Mouse (Mus musculus): ENCODE data around the gene Cgnl1. TPM values are rescaled to one million over a fixed set of nuclear protein-coding genes. Genes with fewer than 3 reads are reported as not detected.
A peak's percentile ranks its signal among the peaks of the same experiment; 100 is the strongest.

The Cgnl1 gene
- total and polyA plus RNA-seq, 3 experiments: 0.03 TPM; not detected in 2

DNA sequence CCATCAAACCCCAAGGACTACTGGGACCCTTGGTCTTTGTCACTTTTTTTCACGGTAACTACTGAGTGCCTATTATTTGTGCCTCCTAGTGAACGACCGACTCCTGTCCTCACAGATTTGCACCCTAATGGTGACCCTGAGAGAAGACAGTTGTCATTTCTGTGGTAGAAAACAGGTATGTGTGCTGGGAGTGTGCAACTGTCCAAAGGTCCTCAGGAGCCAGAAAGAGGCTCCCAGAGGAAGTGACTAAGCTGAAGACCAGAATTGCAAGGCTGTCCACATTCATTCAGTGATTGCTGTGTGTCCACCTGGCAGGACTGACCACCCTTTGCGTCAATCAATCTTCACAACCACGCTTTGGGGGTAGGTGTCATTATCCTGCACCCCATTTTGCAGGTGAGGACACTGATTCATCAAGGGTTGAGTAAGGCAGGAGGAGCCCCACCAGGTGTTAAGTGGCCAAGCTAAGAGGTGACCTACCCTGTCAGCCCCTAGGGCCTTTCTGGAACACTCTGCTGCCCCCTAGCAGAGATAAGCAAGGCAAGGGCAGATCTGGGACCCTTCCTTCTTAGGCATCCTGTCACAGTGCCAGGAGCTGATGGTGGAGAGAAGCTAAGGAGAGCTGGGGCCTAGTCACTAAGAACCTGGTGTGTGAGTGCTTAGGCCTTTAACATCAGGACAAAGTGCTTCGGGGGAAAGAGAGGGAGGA, 178.7 kb downstream of the Cgnl1 start:
- peak overlapping the region; percentile 65 to 97 (median 80) for H3K4me3 ChIP-seq (replicated peaks in 1 of 3; ENCODE audit: low read depth in 2 of 3, low read length in 2 of 3, poor library complexity in 1 of 3)
- no peaks in the 10 kb centered on the region for H3K79me2 ChIP-seq (replicated peaks; ENCODE audit: control insufficient read depth, extremely low read depth, insufficient read depth, poor library complexity, severe bottlenecking)
- dilution Hi-C loops (cut with MboI; ENCODE audit: extremely low pct_ligation_motif_present, extremely low pct_unique_long_range_greater_than_20kb, low sequenced_read_pairs): no loop called here
- no peaks in the 10 kb centered on the region for H3K36me3 ChIP-seq (replicated peaks in 1 of 2; ENCODE audit: control insufficient read depth in 1 of 2, insufficient read depth in 1 of 2, low read length in 1 of 2)
- no peaks in the 10 kb centered on the region for H3K9me3 ChIP-seq (replicated peaks; ENCODE audit: low read length)
- H3K9ac ChIP-seq (ENCODE audit: insufficient read depth, low read depth): no peak overlapping the region
- in situ Hi-C loops (cut with MboI; ENCODE audit: low pct_ligation_motif_present, low pct_unique_long_range_greater_than_20kb, low sequenced_read_pairs): no loop called here
- peaks cover 9 to 54% of the 10 kb centered on the region in 2 experiments for H3K4me1 ChIP-seq (ENCODE audit: control insufficient read depth in 1 of 2, insufficient read depth in 2 of 2)
- peak overlapping the region; percentile 74 for H3K4me2 ChIP-seq (ENCODE audit: insufficient read depth, low read depth, poor library complexity, severe bottlenecking)
- H3K27ac ChIP-seq (ENCODE audit: insufficient read depth, low read depth): no peak overlapping the region
- H3K27me3 ChIP-seq (replicated peaks): no peaks in the 10 kb centered on the region
- peak; percentile 26 for DNase-seq (ENCODE audit: extremely low read depth)
- TF ChIP-seq CTCF (conservative IDR thresholded peaks at IDR 0.05 in 1 of 2, IDR thresholded peaks at IDR 0.05 in 1 of 2; ENCODE audit: low read depth in 2 of 2, low read length in 2 of 2) (peak in 1 of 2 experiments; percentile 50; a peak in 2 of 4 replicates), JUN (IDR thresholded peaks at IDR 0.05; ENCODE audit: insufficient read depth, low read depth, low read length) (no peak), RAD21 (IDR thresholded peaks at IDR 0.05; ENCODE audit: low read depth, low read length) (peak; percentile 40), ZC3H11A (IDR thresholded peaks at IDR 0.05; ENCODE audit: low read depth, low read length) (no peak), BHLHE40 (IDR thresholded peaks at IDR 0.05; ENCODE audit: low read depth, low read length) (no peak)

GRCm38 (mm10) chr9:71591938-71592548, 179.4 kb downstream of the Cgnl1 start, which contains the start of gene Myzap:
TSS of gene Myzap (minus strand) at chr9:71592360.
- DNase-seq (ENCODE audit: extremely low read depth): peak; percentile 82
- H3K9me3 ChIP-seq (replicated peaks; ENCODE audit: low read length): no peaks in the 10 kb centered on the region
- H3K36me3 ChIP-seq (replicated peaks in 1 of 2; ENCODE audit: control insufficient read depth in 1 of 2, insufficient read depth in 1 of 2, low read length in 1 of 2): peaks cover 0 to 1% of the 10 kb centered on the region in 2 experiments
- no peak within 1 kb of the TSS for H3K27ac ChIP-seq (ENCODE audit: insufficient read depth, low read depth)
- H3K27me3 ChIP-seq (replicated peaks): no peaks in the 10 kb centered on the region
- peak within 1 kb of the TSS; percentile 74 for H3K4me2 ChIP-seq (ENCODE audit: insufficient read depth, low read depth, poor library complexity, severe bottlenecking)
- in situ Hi-C loops (cut with MboI; ENCODE audit: low pct_ligation_motif_present, low pct_unique_long_range_greater_than_20kb, low sequenced_read_pairs): no loop called here
- TF ChIP-seq MAX (IDR thresholded peaks at IDR 0.05; ENCODE audit: low read length) (peak; percentile 42; the same call in 1 of the 2 replicates), SIN3A (IDR thresholded peaks at IDR 0.05; ENCODE audit: low read length) (peak; percentile 46; the same call in 1 of the 2 replicates), CTCF (conservative IDR thresholded peaks at IDR 0.05 in 1 of 2, IDR thresholded peaks at IDR 0.05 in 1 of 2; ENCODE audit: low read depth in 2 of 2, low read length in 2 of 2) (no peak), HCFC1 (IDR thresholded peaks at IDR 0.05; ENCODE audit: low read depth, low read length) (0 out of 2 replicates have a peak, but pooled peaks have one; percentile 13), MXI1 (IDR thresholded peaks at IDR 0.05; ENCODE audit: low read depth, low read length) (peak; percentile 73; the same call in 1 of the 2 replicates), TBP (conservative IDR thresholded peaks at IDR 0.05; ENCODE audit: low read depth, low read length) (no peak), ELF1 (IDR thresholded peaks at IDR 0.05; ENCODE audit: low read depth, low read length) (peak; percentile 58), NRF1 (IDR thresholded peaks at IDR 0.05; ENCODE audit: low read depth, low read length) (0 out of 2 replicates have a peak, but pooled peaks have one; percentile 24), E2F4 (IDR thresholded peaks at IDR 0.05; ENCODE audit: insufficient replicate concordance, low read depth, low read length) (no peak), MAFK (IDR thresholded peaks at IDR 0.05; ENCODE audit: insufficient replicate concordance, low read length) (no peak), NELFE (IDR thresholded peaks at IDR 0.05; ENCODE audit: low read depth, low read length) (0 out of 2 replicates have a peak, but pooled peaks have one; percentile 39), MAZ (IDR thresholded peaks at IDR 0.05; ENCODE audit: low read depth, low read length) (0 out of 2 replicates have a peak, but pooled peaks have one; percentile 25), ETS1 (conservative IDR thresholded peaks at IDR 0.05; ENCODE audit: low read depth, low read length) (no peak), BHLHE40 (IDR thresholded peaks at IDR 0.05; ENCODE audit: low read depth, low read length) (0 out of 2 replicates have a peak, but pooled peaks have one; percentile 14), USF1 (IDR thresholded peaks at IDR 0.05; ENCODE audit: low read depth, low read length) (no peak), POLR2A (IDR thresholded peaks at IDR 0.05; ENCODE audit: low read depth, low read length) (peak; percentile 62), ZMIZ1 (IDR thresholded peaks at IDR 0.05; ENCODE audit: low read depth, low read length) (peak; percentile 36; the same call in 1 of the 2 replicates), TCF12 (IDR thresholded peaks at IDR 0.05; ENCODE audit: low read depth, low read length) (peak; percentile 50; the same call in 1 of the 2 replicates), UBTF (IDR thresholded peaks at IDR 0.05; ENCODE audit: low read depth, low read length) (0 out of 2 replicates have a peak, but pooled peaks have one; percentile 42)
- H3K4me3 ChIP-seq (replicated peaks in 1 of 3; ENCODE audit: low read depth in 2 of 3, low read length in 2 of 3, poor library complexity in 1 of 3): peak within 1 kb of the TSS; percentile 65 to 97 (median 80)
- peak within 1 kb of the TSS; percentile 41 for H3K9ac ChIP-seq (ENCODE audit: insufficient read depth, low read depth)
- dilution Hi-C loops (cut with MboI; ENCODE audit: extremely low pct_ligation_motif_present, extremely low pct_unique_long_range_greater_than_20kb, low sequenced_read_pairs): no loop called here
- H3K79me2 ChIP-seq (replicated peaks; ENCODE audit: control insufficient read depth, extremely low read depth, insufficient read depth, poor library complexity, severe bottlenecking): no peaks in the 10 kb centered on the region
- peaks cover 9 to 54% of the 10 kb centered on the region in 2 experiments for H3K4me1 ChIP-seq (ENCODE audit: control insufficient read depth in 1 of 2, insufficient read depth in 2 of 2)
